Mouse (Mus musculus): ENCODE measurements around the gene Dock7. TPM values are rescaled to one million over a fixed set of nuclear protein-coding genes. Genes with fewer than 3 reads are reported as not detected.

Dock7 gene
- total RNA-seq, 1 experiment from 2014 or later = 39.6 TPM

- peak; percentile 24 for DNase-seq
Observed at GRCm38 (mm10) chr4:99121123-99121755, 524 bp upstream of the Dock7 start.

DNA sequence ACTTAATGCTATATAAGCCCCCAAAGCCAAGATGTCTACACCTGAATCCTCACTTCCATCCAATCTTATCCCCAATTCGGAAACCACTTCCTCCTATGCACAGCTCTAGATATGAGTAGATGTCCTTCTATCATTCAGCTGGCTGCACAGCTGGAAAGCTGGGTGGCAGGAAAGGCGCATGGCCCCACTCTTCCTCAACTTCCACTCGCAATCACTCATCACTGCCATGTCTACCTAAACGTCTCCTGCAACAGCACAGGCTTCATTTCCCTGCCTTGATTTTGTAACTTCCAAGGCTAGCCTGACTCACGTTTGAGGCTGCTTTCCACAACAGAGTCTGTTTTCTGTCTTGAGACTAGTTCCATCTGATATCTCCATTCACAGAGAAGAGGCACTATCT lies 1.7 kb downstream of the Dock7 start:
- DNase-seq = no peak

DNA sequence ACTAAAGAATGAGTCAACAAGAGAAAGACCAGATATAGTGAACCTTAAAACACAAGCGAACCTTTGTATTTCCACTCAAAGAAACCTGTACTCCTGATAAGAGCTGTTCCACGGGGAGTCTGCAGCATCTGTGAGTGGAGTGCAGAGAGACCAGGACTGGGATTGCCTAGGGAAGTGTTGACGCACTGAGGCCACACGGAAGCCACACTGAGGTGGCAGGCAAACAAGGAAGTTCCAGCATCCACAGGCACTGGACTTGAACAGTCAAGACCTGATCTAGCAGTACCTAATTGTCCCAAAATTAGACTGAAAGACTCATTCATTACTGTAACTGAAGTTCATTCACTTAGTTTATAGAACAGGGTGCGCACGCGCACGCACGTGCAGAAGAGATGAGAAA lies 4.9 kb downstream of the Dock7 start:
- no peak for DNase-seq

DNA sequence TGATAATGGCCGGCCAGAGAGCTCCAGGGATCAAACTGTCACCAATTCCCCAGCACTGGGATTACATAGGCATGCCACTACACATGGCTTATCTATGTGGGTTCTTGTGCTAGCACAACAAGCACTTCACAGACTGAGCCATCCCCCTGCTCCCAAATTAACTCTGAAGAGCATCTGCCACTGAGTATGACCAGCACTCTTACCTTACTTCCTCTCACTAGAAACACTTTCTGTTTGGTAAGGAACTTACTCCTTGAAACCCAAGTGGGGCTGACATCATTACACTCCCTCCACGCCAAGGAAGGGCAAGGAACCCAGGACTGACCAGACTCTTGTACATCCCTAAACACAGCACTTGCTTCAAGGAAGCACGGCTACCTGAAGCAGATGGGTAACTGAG lies 9.0 kb downstream of the Dock7 start:
- no peak for DNase-seq

GRCm38 (mm10) chr4:99108817-99109216 lies 11.9 kb downstream of the Dock7 start:
- DNase-seq = no peak

DNA sequence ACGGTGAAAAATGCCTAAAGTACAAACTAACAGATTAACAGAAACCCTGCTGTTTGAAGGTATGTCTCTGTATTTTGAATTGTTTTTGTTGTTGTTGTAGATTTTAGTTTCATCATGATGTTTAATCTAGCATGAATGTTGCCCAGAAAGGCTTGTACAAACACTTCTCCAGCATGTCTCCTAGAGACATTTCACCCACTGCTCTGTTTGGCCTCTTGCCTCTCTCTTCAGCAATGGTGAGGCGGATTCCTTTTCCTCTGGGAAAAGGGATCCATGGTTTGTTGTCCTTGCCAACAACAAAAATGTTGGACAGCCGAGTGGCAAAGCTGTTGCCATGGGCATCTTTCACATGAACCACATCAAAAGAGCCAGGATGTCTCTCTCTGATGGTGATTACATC lies 17.9 kb downstream of the Dock7 start:
- DNase-seq = no peak

DNA sequence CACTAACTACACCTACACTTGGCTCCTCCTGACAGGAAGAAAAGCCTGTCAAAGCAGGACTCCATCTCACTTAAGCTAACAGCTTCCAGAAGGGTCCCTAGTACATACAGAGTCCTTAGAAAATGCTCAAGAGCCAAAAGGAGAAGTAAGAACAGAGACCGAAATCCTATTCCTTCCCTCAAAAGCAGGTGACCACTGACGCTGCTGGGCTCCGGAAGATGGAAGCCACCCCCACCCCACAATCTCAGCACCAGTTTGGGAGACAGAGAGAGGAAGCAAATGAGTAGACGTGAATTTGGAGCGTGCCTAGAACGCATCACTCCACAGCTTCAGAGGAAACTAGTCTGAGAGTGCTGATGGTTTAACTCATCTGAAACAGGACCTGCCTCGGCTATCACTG lies 20.0 kb downstream of the Dock7 start:
- no peak for DNase-seq

DNA sequence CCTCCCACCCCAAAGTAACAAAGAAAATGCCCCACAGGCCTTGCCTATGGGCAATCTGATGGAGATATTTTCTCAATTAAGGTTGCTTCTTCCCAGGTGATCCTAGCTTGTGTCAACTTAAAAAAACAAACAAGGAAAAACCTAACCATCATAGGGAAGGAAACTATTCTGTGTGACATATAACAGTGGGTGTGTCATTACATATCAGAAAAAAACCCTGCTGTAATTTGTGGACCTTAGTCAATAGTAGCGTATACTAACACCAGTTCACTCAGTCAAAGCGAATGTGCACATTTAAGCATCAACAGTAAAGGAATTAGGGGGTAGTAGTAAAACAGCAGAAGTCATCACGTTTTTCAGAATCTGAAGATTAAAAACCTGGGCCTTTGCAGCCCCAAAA lies 28.9 kb downstream of the Dock7 start:
- DNase-seq = no peak

- no peak for DNase-seq
Observed at GRCm38 (mm10) chr4:99091151-99091701, 29.5 kb downstream of the Dock7 start.

GRCm38 (mm10) chr4:99087760-99088485 lies 32.8 kb downstream of the Dock7 start:
- no peak for DNase-seq

DNA sequence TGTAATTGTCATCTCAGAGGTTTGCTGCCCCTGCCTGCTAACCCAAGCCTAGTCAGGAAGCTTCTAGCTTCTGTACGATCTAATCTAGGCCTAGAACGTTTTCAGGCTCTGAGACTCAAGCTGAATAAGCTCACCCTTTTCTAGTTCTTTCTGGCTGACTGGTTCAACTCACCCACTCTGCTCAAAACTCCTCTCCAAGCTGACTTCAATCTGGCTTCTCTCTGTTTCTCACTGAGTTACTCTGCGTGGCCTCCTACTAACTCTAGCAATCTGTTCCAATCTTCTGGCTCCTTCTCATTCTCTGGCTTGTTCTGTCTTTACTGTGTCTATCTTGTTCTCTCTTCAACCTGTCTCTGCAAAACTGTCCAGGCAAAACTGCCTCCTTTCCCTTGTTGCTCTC lies 36.9 kb downstream of the Dock7 start:
- no peak for DNase-seq

DNA sequence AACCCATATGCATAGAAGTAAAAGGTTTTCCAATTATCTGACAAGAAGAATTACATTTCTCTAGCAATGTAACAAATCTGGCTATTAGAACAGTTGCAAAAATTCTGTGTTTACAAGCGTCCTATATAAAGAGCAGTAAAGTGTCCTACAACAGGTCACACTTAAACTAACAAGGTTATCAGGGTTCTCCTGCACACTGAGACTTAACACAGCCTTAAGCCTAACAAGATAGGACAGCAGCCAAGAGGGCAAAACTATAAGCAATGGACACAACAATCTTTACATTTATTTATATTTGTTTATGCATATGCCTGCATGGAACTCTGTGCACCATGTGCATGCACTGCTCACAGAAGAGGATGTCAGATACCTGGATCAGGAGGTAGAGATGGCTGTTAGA lies 39.5 kb downstream of the Dock7 start:
- DNase-seq = no peak

- DNase-seq = no peak
Observed at GRCm38 (mm10) chr4:99078005-99078404, 42.7 kb downstream of the Dock7 start.

- DNase-seq = no peak
Observed at GRCm38 (mm10) chr4:99068806-99069205, 51.9 kb downstream of the Dock7 start.

DNA sequence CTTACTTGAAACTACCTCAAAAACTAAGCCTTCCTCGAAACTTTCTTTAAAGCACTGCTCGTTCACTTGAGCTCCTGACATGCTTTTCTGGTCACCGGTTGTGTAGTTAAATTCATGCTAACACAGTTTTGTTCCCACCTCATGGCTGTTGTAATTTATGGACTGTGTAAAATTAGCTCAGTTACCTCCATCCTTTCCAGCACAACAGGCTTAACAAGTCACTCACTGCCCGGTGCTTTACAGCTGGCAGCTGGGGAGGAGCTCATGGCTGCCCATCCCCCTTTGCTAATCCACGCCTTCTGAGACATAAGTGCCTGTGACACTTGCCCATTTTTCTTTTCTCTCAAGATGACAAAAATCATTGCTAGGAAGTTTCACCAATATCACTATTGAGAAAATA lies 56.2 kb downstream of the Dock7 start:
- no peak for DNase-seq

DNA sequence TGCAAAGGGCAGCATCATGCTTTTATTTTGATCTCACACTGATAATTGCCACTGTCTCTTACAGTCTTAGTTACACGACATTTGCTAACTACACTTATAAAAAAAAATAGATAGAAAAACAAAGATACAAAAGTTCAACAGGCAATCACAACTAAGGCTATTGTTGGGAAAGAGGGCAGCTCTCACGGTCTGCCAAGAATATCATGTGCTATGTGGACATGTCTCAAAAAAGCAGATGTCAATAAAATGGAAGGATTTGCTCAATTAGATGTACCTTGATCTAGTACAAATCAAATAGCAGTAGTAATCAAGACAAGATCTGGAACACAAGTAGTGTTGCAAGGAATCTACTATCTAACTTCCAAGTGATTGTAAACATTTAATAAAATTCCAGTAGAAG lies 72.1 kb downstream of the Dock7 start:
- no peak for DNase-seq

DNA sequence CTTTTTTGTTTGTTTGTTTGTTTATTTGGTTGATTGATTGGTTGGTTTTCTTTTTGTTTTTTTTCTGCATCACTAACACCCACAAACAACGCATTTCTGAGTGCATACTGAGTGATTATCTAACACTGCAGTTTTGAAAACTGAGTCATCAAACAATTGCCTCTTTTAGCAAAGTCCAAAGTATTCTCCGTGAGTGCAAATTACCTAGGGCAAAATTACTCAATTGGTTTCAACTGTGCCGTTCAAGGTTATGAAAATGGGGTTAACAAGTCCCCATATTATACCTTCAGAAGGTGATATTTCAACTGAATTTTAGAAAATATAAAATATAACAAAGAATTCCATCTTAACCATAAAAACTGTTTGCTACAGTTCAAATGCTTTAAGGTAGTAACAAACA lies 74.2 kb downstream of the Dock7 start:
- DNase-seq = no peak

DNA sequence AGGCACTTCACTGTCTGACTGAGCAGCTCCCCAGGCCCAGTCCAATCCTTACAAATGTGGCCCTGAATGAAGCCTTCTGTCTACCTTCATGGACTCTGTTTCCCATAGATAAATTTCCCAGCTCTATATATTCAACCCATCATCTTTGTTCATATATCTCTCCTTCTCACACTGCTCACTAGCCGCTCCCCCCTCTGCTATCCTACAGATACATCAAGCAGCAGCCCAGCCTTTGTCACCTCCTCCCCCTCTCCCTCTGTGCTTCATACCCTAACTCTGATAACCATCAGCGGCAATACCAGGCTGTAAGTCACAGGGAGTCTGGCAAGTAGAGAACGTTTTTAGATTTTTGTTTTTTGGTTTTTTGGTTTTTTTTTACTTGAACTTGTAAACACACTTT lies 75.9 kb downstream of the Dock7 start:
- DNase-seq = no peak

- peak; percentile 7 for DNase-seq
Observed at GRCm38 (mm10) chr4:99032921-99033320, 87.8 kb downstream of the Dock7 start.

GRCm38 (mm10) chr4:99030686-99031085 lies 90.0 kb downstream of the Dock7 start, which contains the start of gene Angptl3:
Gene Angptl3, plus strand, starts transcription at chr4:99030954.
- DNase-seq = no peak

GRCm38 (mm10) chr4:99028377-99028776 lies 92.3 kb downstream of the Dock7 start:
- no peak for DNase-seq

DNA sequence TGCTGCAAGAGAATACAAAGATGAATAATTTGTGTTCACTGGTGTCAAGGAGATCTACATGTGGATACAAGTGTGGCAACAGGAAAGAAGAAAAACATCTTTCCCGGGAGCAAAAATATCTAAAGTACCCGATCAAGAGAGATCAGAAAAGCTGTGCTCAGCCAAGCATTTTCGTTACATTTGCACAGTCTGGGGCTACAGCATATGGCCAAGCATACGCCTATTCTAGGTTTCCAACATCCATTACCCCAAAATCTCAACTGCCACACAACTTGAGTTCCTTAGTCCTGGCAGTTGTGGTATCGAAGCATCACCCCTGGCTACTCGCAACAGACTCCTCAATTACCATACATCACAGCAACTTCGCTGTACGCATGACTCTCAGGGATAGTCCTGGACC lies 98.5 kb downstream of the Dock7 start:
- no peak for DNase-seq

- no peak for DNase-seq
Observed at GRCm38 (mm10) chr4:99011039-99011438, 109.7 kb downstream of the Dock7 start.

- no peak for DNase-seq
Observed at GRCm38 (mm10) chr4:99006319-99006718, 114.4 kb downstream of the Dock7 start.

Data from adrenal gland, postnatal 14 days (tissue).